Mouse (Mus musculus) left cerebral cortex, postnatal 4 days (tissue): ENCODE data around the gene Nt5e. TPM values are rescaled to one million over a fixed set of nuclear protein-coding genes. Genes with fewer than 3 reads are reported as not detected.
"Not testable (repeated sequence)": the region's sequence is repeated elsewhere in the genome, so short reads cannot be mapped to it uniquely, and the experiment has no call there.

Source experiments
- DNase-seq: peaks from one replicate; pipeline ENCODE4 v3.0.0-alpha.2; 2022
- intact Hi-C: fragments of 180-260 bp; cut with DNase I; formaldehyde crosslinking; loops from one replicate; pipeline ENCODE4 v1.15.1; 2025
- total RNA-seq, 2 experiments: library from RNA; stranded (reverse); gene quantifications; 2 replicates each; pipeline ENCODE4 v1.2.3; 2021

Nt5e gene
- 1 to 10 TPM; 2.9 to 3.4 TPM for total RNA-seq

GRCm38 (mm10) chr9:88326930-88327901 is at the start of gene Nt5e:
Gene Nt5e, plus strand, starts transcription at chr9:88327197.
- intact Hi-C loops: no loop called here
- DNase-seq: peak; percentile 71

- DNase-seq: no peak
- intact Hi-C loops: no loop called here
Measured at GRCm38 (mm10) chr9:88277588-88277987, 49.4 kb upstream of the Nt5e start.

- intact Hi-C loops: no loop called here
- no peak for DNase-seq
Measured at GRCm38 (mm10) chr9:88279728-88280127, 47.3 kb upstream of the Nt5e start.

GRCm38 (mm10) chr9:88289568-88290168 is 37.3 kb upstream of the Nt5e start:
- no peak for DNase-seq

GRCm38 (mm10) chr9:88292836-88293370 is 34.1 kb upstream of the Nt5e start:
- intact Hi-C loops: no loop called here
- no peak for DNase-seq

More at GRCm38 (mm10) chr9:88289568-88290168, 37.3 kb upstream of the Nt5e start:
- intact Hi-C loops: no loop called here

- intact Hi-C loops: no loop called here
- peak; percentile 62 for DNase-seq
Measured at GRCm38 (mm10) chr9:88295798-88296197, 31.2 kb upstream of the Nt5e start.

- no peak for DNase-seq
- intact Hi-C loops: no loop called here
Measured at GRCm38 (mm10) chr9:88296321-88296720, 30.7 kb upstream of the Nt5e start.

- intact Hi-C loops, DNase-seq: not testable (repeated sequence)
Measured at GRCm38 (mm10) chr9:88297244-88297643, 29.8 kb upstream of the Nt5e start.

- no peak for DNase-seq
- intact Hi-C loops: no loop called here
Measured at GRCm38 (mm10) chr9:88297871-88298658, 28.9 kb upstream of the Nt5e start.

- intact Hi-C loops: no loop called here
- DNase-seq: no peak
Measured at GRCm38 (mm10) chr9:88307019-88307618, 19.9 kb upstream of the Nt5e start.

- no peak for DNase-seq
- intact Hi-C loops: no loop called here
Measured at GRCm38 (mm10) chr9:88309127-88309526, 17.9 kb upstream of the Nt5e start.

- intact Hi-C loops: no loop called here
- no peak for DNase-seq
Measured at GRCm38 (mm10) chr9:88319226-88319625, 7.8 kb upstream of the Nt5e start.

- intact Hi-C loops: no loop called here
- no peak for DNase-seq
Measured at GRCm38 (mm10) chr9:88324616-88325015, 2.4 kb upstream of the Nt5e start.

GRCm38 (mm10) chr9:88328666-88329065 is 1.7 kb downstream of the Nt5e start:
- no peak for DNase-seq
- intact Hi-C loops: no loop called here

- no peak for DNase-seq
- intact Hi-C loops: no loop called here
Measured at GRCm38 (mm10) chr9:88329166-88329748, 2.3 kb downstream of the Nt5e start.

GRCm38 (mm10) chr9:88330316-88330715 is 3.3 kb downstream of the Nt5e start:
- intact Hi-C loops: no loop called here

GRCm38 (mm10) chr9:88332447-88332846 is 5.5 kb downstream of the Nt5e start:
- intact Hi-C loops: no loop called here
- DNase-seq: no peak

More at GRCm38 (mm10) chr9:88330316-88330715, 3.3 kb downstream of the Nt5e start:
- no peak for DNase-seq

GRCm38 (mm10) chr9:88335839-88336238 is 8.8 kb downstream of the Nt5e start:
- intact Hi-C loops: no loop called here

GRCm38 (mm10) chr9:88340819-88341218 is 13.8 kb downstream of the Nt5e start:
- DNase-seq: no peak
- intact Hi-C loops: no loop called here

More at GRCm38 (mm10) chr9:88335839-88336238, 8.8 kb downstream of the Nt5e start:
- DNase-seq: no peak

GRCm38 (mm10) chr9:88342241-88342640 is 15.2 kb downstream of the Nt5e start:
- DNase-seq: no peak
- intact Hi-C loops: no loop called here
